Mouse (Mus musculus) ovary, postnatal 36 days (tissue): ENCODE results near the gene Papss2.
"Not testable (repeated sequence)": the region's sequence is repeated elsewhere in the genome, so short reads cannot be mapped to it uniquely, and the experiment has no call there.

ENCODE experiments used
- DNase-seq: peaks from one replicate; pipeline ENCODE4 v3.0.0; 2022; ENCODE audit warnings: low spot score, mixed read lengths

The Papss2 gene

GRCm38 (mm10) chr19:32641535-32641934 lies 45.9 kb downstream of the Papss2 start:
- DNase-seq, result no peak

DNA sequence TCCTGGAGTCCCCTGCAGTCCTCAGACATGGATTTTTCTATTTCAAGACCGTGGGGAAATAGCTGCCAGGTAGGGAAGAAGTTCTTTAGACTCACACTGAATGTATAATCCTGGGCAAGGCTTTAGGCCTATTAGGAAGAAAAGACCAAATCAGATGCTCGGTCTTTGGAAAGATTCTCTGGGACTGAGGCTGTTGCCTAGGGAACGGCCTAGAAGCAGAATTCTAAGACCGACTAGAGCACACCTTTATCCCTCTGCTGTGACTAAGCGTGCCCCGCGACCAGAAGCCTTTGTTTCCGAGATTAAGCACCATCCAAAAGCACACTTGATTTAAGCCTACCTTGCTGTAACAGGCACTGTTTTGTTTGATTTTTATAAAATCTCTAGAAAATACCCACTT lies 46.4 kb downstream of the Papss2 start:
- DNase-seq, result no peak

- no peak for DNase-seq
Measured at GRCm38 (mm10) chr19:32643642-32644041, 48.1 kb downstream of the Papss2 start.

- no peak for DNase-seq
Measured at GRCm38 (mm10) chr19:32645939-32646338, 50.3 kb downstream of the Papss2 start.

GRCm38 (mm10) chr19:32646382-32646781 lies 50.8 kb downstream of the Papss2 start:
- DNase-seq, result no peak

GRCm38 (mm10) chr19:32648019-32648571 lies 52.5 kb downstream of the Papss2 start:
- peak; percentile 33 for DNase-seq

DNA sequence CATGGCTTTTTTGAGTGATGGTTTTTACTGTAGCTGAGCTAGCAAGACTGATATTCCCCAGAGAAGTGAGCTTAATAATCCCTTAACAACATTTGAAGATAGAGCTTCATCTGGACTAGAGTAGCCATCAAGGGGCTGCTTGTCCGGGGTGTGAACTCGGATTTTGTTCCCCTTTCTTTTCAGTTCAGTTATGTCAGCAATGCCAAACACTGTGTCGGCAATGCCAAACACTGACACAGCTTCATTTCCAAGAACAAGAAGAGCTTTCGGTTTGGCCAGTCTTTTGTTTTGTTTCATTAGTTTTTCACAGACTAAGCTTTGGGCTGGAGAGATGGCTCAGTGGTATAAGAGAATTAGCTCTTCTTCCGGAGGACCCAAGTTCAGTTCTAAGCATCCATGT lies 55.5 kb downstream of the Papss2 start:
- DNase-seq, result no peak

- DNase-seq, result no peak
Measured at GRCm38 (mm10) chr19:32653122-32653521, 57.5 kb downstream of the Papss2 start.

- DNase-seq, result peak; percentile 44
Measured at GRCm38 (mm10) chr19:32653630-32654362, 58.2 kb downstream of the Papss2 start.

DNA sequence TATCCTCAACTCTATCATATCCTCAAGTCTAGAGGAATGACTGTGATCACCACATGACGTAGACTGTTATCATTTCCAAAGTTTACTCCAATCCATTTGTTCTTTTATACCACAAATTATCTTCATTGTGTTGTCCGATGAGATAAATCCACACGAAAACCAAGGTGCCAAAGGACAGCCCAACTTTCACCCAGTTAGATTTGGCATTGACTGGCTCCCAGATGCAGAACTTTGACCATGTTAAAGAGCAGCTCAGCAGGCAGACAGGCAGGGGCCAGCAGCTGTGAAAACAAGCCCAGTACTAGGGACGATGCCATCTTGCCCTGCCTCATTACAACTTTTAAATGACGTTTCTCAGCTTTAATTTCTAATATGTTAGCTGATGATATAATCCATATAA lies 63.8 kb downstream of the Papss2 start:
- no peak for DNase-seq

DNA sequence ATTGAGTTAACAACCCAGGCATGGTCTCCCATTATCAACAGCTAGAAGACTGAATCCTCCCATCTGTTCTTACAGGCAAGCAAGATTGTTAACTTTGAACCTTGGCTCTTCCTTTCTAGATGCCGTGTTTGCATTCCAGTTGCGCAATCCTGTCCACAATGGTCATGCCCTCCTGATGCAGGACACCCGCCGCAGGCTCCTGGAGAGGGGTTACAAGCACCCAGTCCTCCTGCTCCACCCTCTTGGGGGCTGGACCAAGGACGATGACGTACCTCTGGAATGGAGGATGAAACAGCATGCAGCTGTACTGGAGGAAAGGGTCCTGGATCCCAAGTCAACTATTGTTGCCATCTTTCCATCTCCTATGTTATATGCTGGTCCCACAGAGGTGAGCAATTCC lies 67.3 kb downstream of the Papss2 start:
- no peak for DNase-seq

DNA sequence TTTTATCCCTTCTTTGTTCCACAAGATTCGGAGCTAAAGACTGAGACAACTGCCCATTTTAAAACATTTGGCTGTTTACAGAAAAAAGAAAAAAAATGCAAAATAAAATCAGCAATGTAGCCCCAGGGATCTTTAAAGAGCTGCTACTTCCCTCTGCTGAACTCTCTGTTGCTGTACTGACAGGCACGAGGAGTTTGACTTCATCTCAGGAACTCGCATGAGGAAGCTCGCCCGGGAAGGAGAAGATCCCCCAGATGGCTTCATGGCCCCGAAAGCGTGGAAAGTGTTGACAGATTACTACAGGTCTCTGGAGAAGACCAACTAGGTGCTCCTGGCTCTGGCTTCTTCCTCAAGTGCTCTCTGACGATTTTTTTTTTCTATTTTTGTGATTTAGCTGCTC lies 69.7 kb downstream of the Papss2 start:
- DNase-seq, result no peak

- DNase-seq, result not testable (repeated sequence)
Measured at GRCm38 (mm10) chr19:32667830-32668229, 72.2 kb downstream of the Papss2 start.

GRCm38 (mm10) chr19:32675766-32676165 lies 80.2 kb downstream of the Papss2 start:
- DNase-seq, result no peak

GRCm38 (mm10) chr19:32680894-32681293 lies 85.3 kb downstream of the Papss2 start:
- no peak for DNase-seq

DNA sequence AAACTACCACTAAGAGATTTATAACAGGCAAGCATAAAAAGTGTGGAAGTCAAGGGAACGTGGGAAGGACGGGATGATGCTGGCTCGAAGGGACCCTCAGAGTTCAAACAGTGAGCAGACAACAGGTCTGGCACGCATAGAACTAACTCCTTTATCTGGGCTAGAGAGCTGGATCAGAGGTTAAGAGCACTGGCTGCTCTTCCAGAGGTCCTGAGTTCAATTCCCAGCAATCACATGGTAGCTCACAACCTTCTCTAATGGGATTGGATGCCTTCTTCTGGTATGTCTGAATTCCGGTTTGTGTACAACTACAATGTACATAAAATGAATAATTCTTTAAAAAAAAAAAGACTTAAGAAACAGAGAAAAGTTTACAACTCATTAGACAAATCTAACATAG lies 87.5 kb downstream of the Papss2 start:
- no peak for DNase-seq

- no peak for DNase-seq
Measured at GRCm38 (mm10) chr19:32687721-32688120, 92.1 kb downstream of the Papss2 start.

GRCm38 (mm10) chr19:32688227-32688626 lies 92.6 kb downstream of the Papss2 start:
- not testable (repeated sequence) for DNase-seq

- no peak for DNase-seq
Measured at GRCm38 (mm10) chr19:32689724-32690123, 94.1 kb downstream of the Papss2 start.

DNA sequence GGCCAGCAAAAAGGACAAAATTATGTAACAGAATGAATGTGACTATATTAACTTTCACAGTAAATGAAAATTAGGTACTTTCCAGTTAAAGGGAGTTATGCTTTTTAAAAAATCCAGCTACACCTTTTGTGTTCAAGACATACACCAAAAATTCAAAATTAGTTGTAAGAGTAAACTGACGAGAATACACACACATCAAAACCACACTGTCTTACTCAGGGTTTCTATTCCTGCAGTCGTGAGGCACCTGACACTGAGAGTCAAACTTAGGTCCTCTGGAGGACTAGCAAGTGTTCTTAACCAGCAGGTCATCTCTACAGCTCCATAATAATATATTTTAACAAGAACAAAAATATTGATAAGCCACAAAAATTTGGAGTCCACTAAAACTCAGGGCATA lies 101.1 kb downstream of the Papss2 start:
- DNase-seq, result no peak

DNA sequence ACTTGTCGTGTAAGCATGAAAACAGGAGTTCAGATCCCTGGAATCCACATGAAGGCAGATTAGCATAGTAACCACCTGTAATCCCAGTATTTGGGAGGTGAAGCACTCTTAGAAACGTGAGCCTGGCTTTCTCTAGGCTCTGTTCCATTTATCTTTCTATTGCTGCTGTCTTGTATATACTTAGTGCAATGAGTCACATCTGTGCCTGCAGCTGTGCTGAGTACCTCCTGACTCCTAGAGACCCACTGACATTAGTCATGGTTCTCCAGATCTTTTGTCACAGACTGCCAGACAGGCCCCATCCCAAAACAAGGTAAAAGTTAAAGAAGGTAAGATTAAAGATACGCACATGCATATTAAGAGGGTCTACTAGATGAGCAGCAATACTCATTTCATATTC lies 106.6 kb downstream of the Papss2 start:
- no peak for DNase-seq

GRCm38 (mm10) chr19:32708996-32709395 lies 113.4 kb downstream of the Papss2 start:
- no peak for DNase-seq

GRCm38 (mm10) chr19:32710288-32710687 lies 114.7 kb downstream of the Papss2 start:
- DNase-seq, result no peak
